Mouse (Mus musculus) naive thymus-derived CD4-positive, alpha-beta T cell, adult 2 months (primary cell): Measurements from ENCODE around the gene Lhfp.
"Not testable (repeated sequence)": the region's sequence is repeated elsewhere in the genome, so short reads cannot be mapped to it uniquely, and the experiment has no call there.

Experiments used
- DNase-seq: peaks from one replicate; pipeline ENCODE4 v3.0.0-alpha.2; 2011; ENCODE audit warnings: low read depth

Lhfp gene

DNA sequence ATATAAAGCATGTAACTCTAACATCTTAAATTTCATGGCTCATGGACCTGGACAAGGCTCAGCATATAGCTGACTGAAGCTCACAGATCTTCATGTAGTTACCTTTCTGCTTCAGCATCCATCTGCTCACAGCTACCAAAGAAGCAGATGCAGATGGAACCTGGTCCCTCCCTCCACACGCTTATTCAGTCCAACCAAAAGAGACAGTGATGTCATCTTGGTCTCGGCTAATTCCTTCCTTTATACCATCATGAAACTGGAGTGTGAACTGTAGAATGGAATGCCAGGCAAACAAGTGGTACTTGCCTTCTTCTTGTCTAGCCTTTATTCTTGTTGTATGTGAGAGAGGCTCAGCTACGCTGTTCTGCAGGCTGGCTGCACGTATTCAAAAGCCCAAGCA is 173.1 kb downstream of the Lhfp start:
- no peak for DNase-seq

DNA sequence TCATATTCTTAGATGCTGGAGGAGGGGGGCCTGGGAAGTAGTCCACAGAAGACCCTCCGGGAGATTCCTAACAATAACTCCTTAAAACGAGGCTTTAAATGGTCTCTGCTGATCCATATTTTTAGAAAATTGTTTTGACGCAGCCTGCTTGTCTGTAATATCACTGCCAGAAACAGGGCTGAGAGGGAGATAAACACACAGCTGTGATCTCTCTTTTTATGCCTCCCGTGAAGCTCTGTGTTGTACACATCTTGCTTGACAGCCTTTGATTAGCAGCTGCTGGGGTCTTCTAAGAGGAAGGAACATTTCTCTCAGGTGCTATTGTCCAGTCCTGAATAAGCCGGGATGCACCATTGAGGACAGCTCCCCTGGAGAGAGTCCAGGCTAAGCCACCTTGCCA is 176.4 kb downstream of the Lhfp start:
- no peak for DNase-seq

- no peak for DNase-seq
These were observed 180.4 kb downstream of the Lhfp start for GRCm38 (mm10) chr3:53221531-53222272.

GRCm38 (mm10) chr3:53224141-53224540 is 182.8 kb downstream of the Lhfp start:
- no peak for DNase-seq

- DNase-seq: no peak
These were observed 184.4 kb downstream of the Lhfp start for GRCm38 (mm10) chr3:53225774-53226173.

DNA sequence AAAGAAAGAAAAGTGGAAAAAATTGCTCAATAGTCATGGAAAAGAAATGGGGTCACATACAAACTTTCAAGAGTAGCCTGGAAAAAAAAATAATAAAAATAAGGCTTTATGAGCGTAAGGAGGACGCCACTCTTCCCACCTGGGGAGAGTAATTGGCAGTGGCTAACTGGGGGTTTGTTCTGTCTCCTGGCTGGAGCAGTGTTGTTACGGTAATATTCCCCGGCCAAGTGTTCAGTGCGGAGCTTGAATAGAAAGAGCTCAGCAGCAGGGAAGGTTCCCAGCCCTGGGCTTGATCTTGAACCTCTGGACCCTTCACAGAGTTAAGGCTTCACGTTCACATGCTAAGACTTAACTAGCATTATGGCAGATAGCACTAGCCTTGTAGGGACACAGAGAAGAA is 184.9 kb downstream of the Lhfp start:
- no peak for DNase-seq

- no peak for DNase-seq
These were observed 186.5 kb downstream of the Lhfp start for GRCm38 (mm10) chr3:53227866-53228265.

DNA sequence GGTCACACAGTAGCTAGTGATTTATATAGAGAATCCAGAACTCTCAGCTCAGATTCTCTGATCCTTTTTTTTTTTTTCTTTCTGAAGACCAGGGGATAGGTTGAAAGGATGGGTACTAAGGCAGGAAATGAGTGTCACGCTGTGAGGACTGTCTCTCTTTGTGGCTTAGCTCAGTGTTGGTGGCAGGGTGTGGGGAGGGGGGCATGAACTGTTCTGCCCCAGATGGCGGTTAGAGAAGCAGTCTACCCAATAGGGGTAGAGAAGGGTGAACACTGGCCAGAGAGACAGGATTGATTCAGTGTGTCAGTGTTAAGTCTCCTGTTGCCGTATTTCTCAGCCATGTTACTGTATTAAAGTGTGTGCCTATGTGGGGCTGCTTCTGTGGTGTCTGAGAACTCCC is 189.2 kb downstream of the Lhfp start:
- no peak for DNase-seq

DNA sequence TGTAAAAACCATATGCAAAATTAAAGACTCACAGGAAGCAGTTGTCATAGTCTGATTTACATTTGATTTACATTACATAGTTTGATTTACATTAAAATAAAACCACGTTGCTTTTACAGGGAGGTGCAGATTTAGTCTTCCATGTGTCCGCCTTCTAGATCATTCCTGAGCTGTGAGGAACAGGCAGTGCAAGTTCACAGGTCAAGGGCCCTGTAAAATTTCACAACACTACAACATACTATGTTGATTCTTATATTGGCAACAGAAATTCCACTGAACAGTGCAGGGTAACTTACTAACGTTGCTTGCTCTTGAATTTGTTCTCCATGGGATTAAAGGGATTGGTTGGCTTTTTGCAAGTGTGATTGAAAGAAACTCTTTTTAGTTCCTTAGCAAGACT is 189.8 kb downstream of the Lhfp start:
- no peak for DNase-seq

DNA sequence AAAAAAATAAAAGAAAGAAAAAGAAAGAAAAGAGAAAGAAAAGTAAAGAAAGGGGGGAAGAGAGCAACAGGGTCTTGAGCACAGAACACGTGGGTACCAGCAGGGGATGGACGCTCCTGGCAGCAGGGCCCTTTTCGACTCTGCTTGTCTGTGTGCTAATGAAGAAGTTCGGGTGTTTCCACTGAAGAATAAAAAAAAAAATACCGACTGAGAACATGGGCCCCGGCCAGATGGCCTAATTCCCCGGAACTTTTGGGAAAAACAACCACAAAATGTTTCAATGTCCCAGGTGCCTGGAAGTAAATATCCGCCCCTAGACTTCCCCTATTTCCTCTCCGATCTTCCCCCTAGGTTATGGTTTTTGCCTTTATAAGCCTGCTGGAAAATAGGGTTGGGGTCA is 191.1 kb downstream of the Lhfp start:
- DNase-seq: not testable (repeated sequence)

GRCm38 (mm10) chr3:53234689-53235088 is 193.4 kb downstream of the Lhfp start:
- DNase-seq: peak; percentile 4

GRCm38 (mm10) chr3:53236471-53236870 is 195.1 kb downstream of the Lhfp start:
- DNase-seq: no peak

DNA sequence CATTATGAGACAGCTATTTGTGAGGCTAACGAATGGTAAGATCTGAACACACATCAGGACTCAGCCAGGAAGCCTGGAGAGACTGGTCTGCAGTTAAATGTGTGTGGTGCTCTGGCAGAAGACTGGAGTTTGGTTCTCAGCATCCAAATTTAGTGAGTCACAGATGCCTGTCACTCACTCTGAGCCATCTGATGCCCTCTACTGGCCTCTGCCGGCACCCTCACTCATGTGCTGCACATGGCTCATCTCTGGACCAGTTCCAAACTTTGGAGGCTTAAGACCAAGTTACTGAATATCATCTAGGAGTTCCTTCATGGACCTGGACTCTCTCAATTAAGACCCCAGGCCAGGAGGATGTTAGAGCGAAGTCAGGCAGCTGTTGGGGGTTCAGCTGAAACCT is 198.8 kb downstream of the Lhfp start:
- DNase-seq: no peak

DNA sequence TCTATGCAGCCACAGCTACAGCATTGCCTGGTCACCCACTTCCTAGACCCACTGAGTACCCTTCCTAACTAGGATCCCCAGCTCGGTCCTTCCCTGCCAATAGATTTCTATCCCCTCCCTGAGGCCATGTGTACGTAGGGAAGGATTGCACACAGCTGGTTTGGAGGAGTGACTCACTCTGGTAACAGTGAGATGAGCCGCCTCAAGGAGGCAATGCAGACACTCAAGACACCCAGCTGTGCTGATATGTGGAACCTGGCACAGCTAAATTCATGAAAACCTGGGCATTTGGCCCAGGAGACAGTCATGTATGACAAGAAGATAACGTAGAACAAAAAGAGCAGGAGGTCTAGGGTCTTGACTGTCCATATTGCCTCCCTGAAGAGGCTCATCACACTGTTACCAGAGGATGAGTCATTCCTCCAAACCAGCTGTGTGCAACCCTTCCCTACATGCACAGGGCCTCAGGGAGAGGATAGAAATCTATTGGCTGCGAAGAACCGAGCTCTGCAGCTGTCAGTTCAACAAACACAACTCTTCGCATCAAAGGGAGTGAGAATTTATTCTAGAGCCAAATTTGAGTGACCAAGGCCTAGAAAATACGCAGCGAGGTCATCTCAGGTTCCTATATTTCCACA is 204.4 kb downstream of the Lhfp start:
- DNase-seq: no peak

DNA sequence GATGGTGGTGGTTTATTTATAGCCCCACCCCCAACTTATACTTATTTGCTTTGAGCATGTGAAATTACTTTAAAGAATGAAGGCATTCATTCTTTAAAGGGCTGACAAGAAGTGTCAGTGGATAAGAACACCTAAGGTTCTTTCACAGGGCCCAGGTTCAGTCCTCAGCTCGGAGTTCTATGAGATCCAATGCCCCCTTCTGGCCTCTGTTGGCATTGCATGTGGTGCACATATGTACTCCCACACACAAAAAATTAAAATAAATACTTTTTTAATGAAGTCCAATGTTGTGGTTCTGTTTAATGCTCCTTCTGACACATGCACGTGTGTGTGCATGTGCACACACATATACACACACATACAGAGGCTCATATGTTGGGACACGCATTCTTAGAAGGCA is 205.8 kb downstream of the Lhfp start:
- peak; percentile 63 for DNase-seq

- no peak for DNase-seq
These were observed 207.0 kb downstream of the Lhfp start for GRCm38 (mm10) chr3:53248158-53248874.

GRCm38 (mm10) chr3:53252556-53252955 is 211.2 kb downstream of the Lhfp start:
- DNase-seq: no peak

GRCm38 (mm10) chr3:53253223-53253832 is 212.0 kb downstream of the Lhfp start:
- DNase-seq: no peak

DNA sequence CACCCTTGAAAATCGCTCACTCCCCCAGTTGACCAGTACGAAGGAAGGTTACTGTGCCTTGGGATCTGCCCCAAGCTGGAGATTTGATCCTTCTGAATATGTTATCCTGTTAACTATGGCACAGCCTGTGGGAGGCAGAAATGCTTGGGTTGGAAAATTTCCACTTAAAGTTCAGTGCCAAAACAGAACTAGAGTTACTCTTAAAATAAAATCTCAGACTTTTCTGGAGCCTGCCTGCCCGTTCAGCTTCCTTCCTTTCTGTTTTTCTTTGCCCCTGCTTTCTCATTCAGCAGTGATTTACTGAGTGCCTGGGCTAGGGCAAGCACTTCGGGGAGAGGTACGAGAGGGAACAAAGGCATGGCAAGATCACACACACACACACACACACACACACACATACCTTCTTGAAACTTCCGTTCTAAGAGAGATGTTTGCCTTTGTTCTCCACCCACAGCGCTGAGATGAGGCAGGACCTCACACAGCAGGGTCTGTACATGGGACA is 217.4 kb downstream of the Lhfp start:
- peak; percentile 57 for DNase-seq

DNA sequence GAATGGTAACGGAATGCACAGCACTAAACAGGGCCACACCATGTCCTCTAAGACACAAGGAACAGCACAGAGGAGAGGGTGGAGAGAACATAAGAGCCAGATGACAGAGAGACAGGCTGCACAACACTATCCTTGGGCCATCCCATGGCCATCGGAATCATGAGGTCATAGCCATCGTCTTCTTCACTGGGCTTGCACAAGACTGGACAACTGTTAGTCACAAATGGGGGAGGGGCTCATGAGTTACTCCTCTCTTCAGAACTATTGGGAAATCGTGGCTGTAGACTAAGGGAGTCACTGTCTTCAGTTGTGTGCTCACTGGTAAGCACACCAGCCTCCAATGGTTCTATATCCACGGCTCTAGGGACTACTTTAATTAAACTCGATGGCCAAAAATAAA is 224.8 kb downstream of the Lhfp start:
- DNase-seq: no peak

GRCm38 (mm10) chr3:53267046-53267445 is 225.7 kb downstream of the Lhfp start:
- no peak for DNase-seq

GRCm38 (mm10) chr3:53273220-53273619 is 231.9 kb downstream of the Lhfp start:
- DNase-seq: no peak

- no peak for DNase-seq
These were observed 236.7 kb downstream of the Lhfp start for GRCm38 (mm10) chr3:53277993-53278392.
